Mouse (Mus musculus): ENCODE measurements around the gene Anxa11. TPM values are rescaled to one million over a fixed set of nuclear protein-coding genes. Genes with fewer than 3 reads are reported as not detected.

Anxa11 gene
- polyA plus RNA-seq, 1 experiment from 2014 or later, result 3.1 TPM

DNA sequence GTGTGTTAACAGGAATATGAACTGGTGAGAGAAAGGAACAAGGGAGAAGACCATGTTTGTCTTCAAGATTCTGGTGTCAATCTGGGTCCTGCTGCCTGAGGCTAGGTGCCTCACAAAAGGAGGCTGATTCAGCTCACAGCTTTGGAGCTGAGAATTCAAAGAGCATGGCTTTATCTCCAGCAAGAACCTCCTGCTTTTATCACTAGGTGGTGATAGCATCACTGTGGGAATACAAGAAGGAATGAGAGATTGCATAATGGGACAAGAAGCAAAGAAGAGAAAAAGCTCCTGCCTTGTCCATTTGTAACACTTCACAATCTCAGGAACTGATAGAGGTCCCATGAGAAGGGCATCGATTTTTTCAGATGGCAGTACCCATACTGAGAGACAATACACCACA lies 10.6 kb upstream of the Anxa11 start:
- Histone ChIP-seq H3K4me1 (ENCODE audit: control insufficient read depth, insufficient read depth, low read depth, low read length) (no peaks in the 10 kb centered on the region), H3K9ac (ENCODE audit: low read depth, low read length) (no peak overlapping the region), H3K27ac (ENCODE audit: low read depth, low read length) (no peak overlapping the region), H3K36me3 (ENCODE audit: control insufficient read depth, insufficient read depth, low read length) (no peaks in the 10 kb centered on the region), H3K27me3 (replicated peaks; ENCODE audit: control insufficient read depth, insufficient read depth, low read length) (no peaks in the 10 kb centered on the region), H3K9me3 (ENCODE audit: control insufficient read depth, low read length) (no peaks in the 10 kb centered on the region), H3K4me3 (ENCODE audit: low read length) (no peak overlapping the region), H3K4me2 (ENCODE audit: low read length) (no peak overlapping the region)
- no peak for ATAC-seq
- 65% methylated on average over 1 of the region's 1 CpGs for WGBS

DNA sequence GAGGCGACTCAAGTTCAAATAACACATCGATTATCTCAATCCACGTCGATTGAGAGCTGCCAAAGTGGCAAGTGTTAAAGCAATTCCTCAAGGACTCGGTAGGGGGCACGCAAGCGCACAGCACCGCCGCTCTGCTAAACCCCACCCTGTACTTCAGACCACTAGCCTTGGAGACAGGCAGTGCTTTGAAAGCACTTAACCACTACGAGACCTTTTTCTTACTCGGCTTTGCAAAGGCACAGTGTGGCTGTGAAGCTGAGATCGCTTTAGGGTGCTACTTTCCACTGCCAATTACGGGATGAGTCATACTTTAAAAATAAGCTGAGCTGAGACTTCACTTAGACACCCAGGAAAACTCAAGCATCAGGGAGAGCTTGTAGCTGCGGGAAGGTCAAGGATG lies 9.7 kb upstream of the Anxa11 start:
- no peaks in the 10 kb centered on the region for H3K36me3 ChIP-seq (ENCODE audit: control insufficient read depth, insufficient read depth, low read length)
- H3K4me2 ChIP-seq (ENCODE audit: low read length), result peak overlapping the region; percentile 17; the same call in 1 of the 2 replicates
- ATAC-seq, result 0 out of 2 replicates have a peak, but pooled peaks have one; percentile 34
- no peaks in the 10 kb centered on the region for H3K4me1 ChIP-seq (ENCODE audit: control insufficient read depth, insufficient read depth, low read depth, low read length)
- no peaks in the 10 kb centered on the region for H3K27me3 ChIP-seq (replicated peaks; ENCODE audit: control insufficient read depth, insufficient read depth, low read length)
- H3K4me3 ChIP-seq (ENCODE audit: low read length), result no peak overlapping the region
- H3K9ac ChIP-seq (ENCODE audit: low read depth, low read length), result no peak overlapping the region
- no peaks in the 10 kb centered on the region for H3K9me3 ChIP-seq (ENCODE audit: control insufficient read depth, low read length)
- no peak overlapping the region for H3K27ac ChIP-seq (ENCODE audit: low read depth, low read length)
- WGBS, result 12% methylated on average over 14 of the region's 14 CpGs

DNA sequence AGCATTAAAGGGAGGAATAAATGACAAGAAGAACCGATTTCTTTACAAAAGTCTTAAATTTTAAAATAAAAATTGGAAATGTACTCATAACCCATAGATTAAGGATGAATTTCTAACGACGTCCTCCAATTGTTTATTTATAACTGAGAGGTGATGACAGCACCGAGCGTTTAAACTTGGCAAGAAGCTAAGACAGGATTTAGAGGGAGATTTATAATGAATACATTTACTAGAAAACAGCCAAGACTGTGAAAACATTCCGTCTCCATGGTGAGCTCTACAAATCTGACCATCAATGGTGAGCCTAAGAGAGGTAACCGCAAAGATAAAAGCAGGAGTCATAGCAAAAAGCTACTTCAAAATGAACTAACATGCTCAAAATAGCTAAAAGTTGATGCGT lies 3.5 kb upstream of the Anxa11 start:
- Histone ChIP-seq H3K4me3 (ENCODE audit: low read length) (no peak overlapping the region), H3K27me3 (replicated peaks; ENCODE audit: control insufficient read depth, insufficient read depth, low read length) (peaks cover 9% of the 10 kb centered on the region), H3K9me3 (ENCODE audit: control insufficient read depth, low read length) (no peaks in the 10 kb centered on the region), H3K27ac (ENCODE audit: low read depth, low read length) (no peak overlapping the region), H3K36me3 (ENCODE audit: control insufficient read depth, insufficient read depth, low read length) (no peaks in the 10 kb centered on the region), H3K4me2 (ENCODE audit: low read length) (no peak overlapping the region), H3K4me1 (ENCODE audit: control insufficient read depth, insufficient read depth, low read depth, low read length) (peaks cover 13% of the 10 kb centered on the region), H3K9ac (ENCODE audit: low read depth, low read length) (no peak overlapping the region)
- ATAC-seq, result no peak
- 62% methylated on average over 8 of the region's 8 CpGs for WGBS

DNA sequence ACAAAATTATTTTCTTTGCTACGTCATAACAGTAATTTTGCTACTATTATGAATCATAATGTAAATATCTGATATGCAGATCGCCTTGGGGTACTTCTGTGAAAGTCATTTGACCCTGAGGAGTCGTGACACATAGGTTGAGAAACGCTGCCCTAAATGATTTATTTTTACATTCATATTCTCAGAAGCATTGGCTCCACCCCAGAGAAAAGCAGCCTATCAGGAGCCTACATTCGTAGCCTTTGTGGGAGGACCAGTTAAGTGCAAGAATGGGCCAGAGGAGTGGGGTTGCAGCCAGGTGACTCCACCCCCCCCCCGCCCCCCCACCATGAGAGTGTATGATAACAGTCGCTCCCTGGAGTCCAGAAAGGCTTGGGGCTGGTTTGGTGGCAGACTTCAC lies 2.2 kb upstream of the Anxa11 start:
- H3K9me3 ChIP-seq (ENCODE audit: control insufficient read depth, low read length), result no peaks in the 10 kb centered on the region
- H3K4me2 ChIP-seq (ENCODE audit: low read length), result no peak overlapping the region
- ATAC-seq, result no peak
- H3K4me3 ChIP-seq (ENCODE audit: low read length), result no peak overlapping the region
- H3K27me3 ChIP-seq (replicated peaks; ENCODE audit: control insufficient read depth, insufficient read depth, low read length), result peaks cover 9% of the 10 kb centered on the region
- H3K4me1 ChIP-seq (ENCODE audit: control insufficient read depth, insufficient read depth, low read depth, low read length), result peaks cover 13% of the 10 kb centered on the region
- H3K36me3 ChIP-seq (ENCODE audit: control insufficient read depth, insufficient read depth, low read length), result no peaks in the 10 kb centered on the region
- H3K27ac ChIP-seq (ENCODE audit: low read depth, low read length), result no peak overlapping the region
- no peak overlapping the region for H3K9ac ChIP-seq (ENCODE audit: low read depth, low read length)
- 70% methylated on average over 7 of the region's 7 CpGs for WGBS

DNA sequence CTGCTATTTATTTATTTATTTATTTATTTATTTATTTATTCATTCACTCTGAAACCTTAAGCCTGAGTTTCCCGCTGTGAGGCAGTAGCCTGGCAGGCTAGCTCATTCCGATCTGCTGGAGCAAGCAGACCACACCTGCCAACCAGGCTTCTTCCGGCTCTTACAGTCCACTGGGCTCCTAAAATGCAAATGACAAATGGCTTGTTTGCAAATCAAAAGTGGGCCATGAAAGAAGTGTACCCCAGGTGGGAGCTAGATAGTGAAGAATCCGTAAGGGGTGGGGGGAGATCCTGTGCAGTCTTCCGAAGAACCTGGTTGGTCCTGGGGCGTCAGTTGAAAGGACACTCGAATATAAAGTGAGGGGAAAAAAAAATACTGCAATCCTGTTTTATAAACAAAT lies 995 bp upstream of the Anxa11 start:
- H3K4me2 ChIP-seq (ENCODE audit: low read length), result no peak overlapping the region
- H3K4me1 ChIP-seq (ENCODE audit: control insufficient read depth, insufficient read depth, low read depth, low read length), result peaks cover 13% of the 10 kb centered on the region
- no peak overlapping the region for H3K4me3 ChIP-seq (ENCODE audit: low read length)
- H3K9me3 ChIP-seq (ENCODE audit: control insufficient read depth, low read length), result no peaks in the 10 kb centered on the region
- H3K27me3 ChIP-seq (replicated peaks; ENCODE audit: control insufficient read depth, insufficient read depth, low read length), result peaks cover 9% of the 10 kb centered on the region
- H3K36me3 ChIP-seq (ENCODE audit: control insufficient read depth, insufficient read depth, low read length), result no peaks in the 10 kb centered on the region
- H3K27ac ChIP-seq (ENCODE audit: low read depth, low read length), result no peak overlapping the region
- H3K9ac ChIP-seq (ENCODE audit: low read depth, low read length), result no peak overlapping the region
- 13% methylated on average over 7 of the region's 7 CpGs for WGBS
- ATAC-seq, result no peak

DNA sequence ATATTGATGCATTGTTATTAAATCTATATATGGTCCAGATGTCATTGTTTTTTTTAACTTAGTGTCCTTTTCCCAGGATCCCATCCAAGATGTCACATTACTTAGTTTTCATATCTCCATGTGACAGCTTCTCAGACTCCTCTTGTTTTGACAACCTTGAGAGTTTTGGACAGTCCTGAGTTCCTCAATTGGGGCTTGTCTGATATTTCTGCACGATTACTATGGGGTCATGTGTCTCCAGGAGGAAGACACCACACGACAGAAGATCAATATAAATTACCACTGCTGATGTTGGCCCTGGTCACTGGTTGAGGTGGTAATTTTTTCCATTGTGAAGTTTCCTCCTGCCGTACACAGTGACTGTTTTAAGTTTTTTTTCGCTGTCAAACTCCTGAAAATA lies 377 bp upstream of the Anxa11 start:
- H3K36me3 ChIP-seq (ENCODE audit: control insufficient read depth, insufficient read depth, low read length), result no peaks in the 10 kb centered on the region
- H3K9me3 ChIP-seq (ENCODE audit: control insufficient read depth, low read length), result no peaks in the 10 kb centered on the region
- peak overlapping the region; percentile 98 for H3K4me2 ChIP-seq (ENCODE audit: low read length)
- H3K27ac ChIP-seq (ENCODE audit: low read depth, low read length), result no peak overlapping the region
- WGBS, result 2% methylated on average over 4 of the region's 4 CpGs
- peaks cover 13% of the 10 kb centered on the region for H3K4me1 ChIP-seq (ENCODE audit: control insufficient read depth, insufficient read depth, low read depth, low read length)
- peaks cover 9% of the 10 kb centered on the region for H3K27me3 ChIP-seq (replicated peaks; ENCODE audit: control insufficient read depth, insufficient read depth, low read length)
- H3K9ac ChIP-seq (ENCODE audit: low read depth, low read length), result peak overlapping the region; percentile 55; the same call in 1 of the 2 replicates
- H3K4me3 ChIP-seq (ENCODE audit: low read length), result peak overlapping the region; percentile 55
- ATAC-seq, result no peak

DNA sequence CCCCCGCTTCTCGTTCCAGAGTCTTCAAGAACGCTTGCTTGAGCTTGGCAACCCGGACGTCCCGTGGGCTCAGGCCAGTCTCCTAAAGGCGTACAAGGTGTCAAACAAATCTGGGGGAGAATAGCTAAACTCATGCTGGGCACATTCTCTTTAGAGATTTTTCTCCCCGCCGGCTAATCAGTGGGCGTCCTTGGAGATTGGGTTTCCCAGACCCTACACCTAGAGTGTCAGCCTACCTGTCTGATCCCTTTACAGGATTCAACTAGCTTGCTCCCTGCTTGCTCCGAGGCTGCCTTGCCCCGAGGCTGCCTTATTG lies 690 bp downstream of the Anxa11 start:
- ATAC-seq, result no peak
- WGBS, result 4% methylated on average over 12 of the region's 12 CpGs
- peak overlapping the region; percentile 98 for H3K4me2 ChIP-seq (ENCODE audit: low read length)
- no peaks in the 10 kb centered on the region for H3K36me3 ChIP-seq (ENCODE audit: control insufficient read depth, insufficient read depth, low read length)
- H3K4me3 ChIP-seq (ENCODE audit: low read length), result peak overlapping the region; percentile 55
- peak overlapping the region; percentile 55 for H3K9ac ChIP-seq (ENCODE audit: low read depth, low read length)
- peaks cover 13% of the 10 kb centered on the region for H3K4me1 ChIP-seq (ENCODE audit: control insufficient read depth, insufficient read depth, low read depth, low read length)
- peaks cover 9% of the 10 kb centered on the region for H3K27me3 ChIP-seq (replicated peaks; ENCODE audit: control insufficient read depth, insufficient read depth, low read length)
- H3K27ac ChIP-seq (ENCODE audit: low read depth, low read length), result no peak overlapping the region
- H3K9me3 ChIP-seq (ENCODE audit: control insufficient read depth, low read length), result no peaks in the 10 kb centered on the region

DNA sequence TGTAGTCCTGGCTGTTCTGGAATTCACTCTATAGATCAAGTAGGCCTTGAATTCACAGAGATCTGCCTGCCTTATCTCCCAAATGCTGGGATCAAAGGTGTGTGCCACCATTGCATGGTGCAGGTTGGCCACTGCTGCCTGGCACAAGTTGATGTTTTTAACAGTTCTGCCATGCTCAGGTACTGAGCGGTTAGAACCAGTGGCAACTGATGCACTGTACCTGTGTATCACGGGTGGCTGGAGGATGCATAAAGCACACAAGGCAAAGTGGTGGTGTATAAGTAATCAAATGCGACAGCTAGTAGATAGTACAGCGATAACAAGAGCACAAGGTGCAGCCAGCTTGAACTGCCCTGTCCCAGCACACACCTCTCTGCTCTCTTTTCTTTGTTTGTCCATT lies 2.4 kb downstream of the Anxa11 start:
- ATAC-seq, result no peak
- WGBS, result 97% methylated on average over 4 of the region's 4 CpGs
- Histone ChIP-seq H3K4me3 (ENCODE audit: low read length) (no peak overlapping the region), H3K27ac (ENCODE audit: low read depth, low read length) (no peak overlapping the region), H3K4me2 (ENCODE audit: low read length) (no peak overlapping the region), H3K9me3 (ENCODE audit: control insufficient read depth, low read length) (no peaks in the 10 kb centered on the region), H3K9ac (ENCODE audit: low read depth, low read length) (no peak overlapping the region), H3K27me3 (replicated peaks; ENCODE audit: control insufficient read depth, insufficient read depth, low read length) (peaks cover 9% of the 10 kb centered on the region), H3K4me1 (ENCODE audit: control insufficient read depth, insufficient read depth, low read depth, low read length) (peaks cover 13% of the 10 kb centered on the region), H3K36me3 (ENCODE audit: control insufficient read depth, insufficient read depth, low read length) (no peaks in the 10 kb centered on the region)

DNA sequence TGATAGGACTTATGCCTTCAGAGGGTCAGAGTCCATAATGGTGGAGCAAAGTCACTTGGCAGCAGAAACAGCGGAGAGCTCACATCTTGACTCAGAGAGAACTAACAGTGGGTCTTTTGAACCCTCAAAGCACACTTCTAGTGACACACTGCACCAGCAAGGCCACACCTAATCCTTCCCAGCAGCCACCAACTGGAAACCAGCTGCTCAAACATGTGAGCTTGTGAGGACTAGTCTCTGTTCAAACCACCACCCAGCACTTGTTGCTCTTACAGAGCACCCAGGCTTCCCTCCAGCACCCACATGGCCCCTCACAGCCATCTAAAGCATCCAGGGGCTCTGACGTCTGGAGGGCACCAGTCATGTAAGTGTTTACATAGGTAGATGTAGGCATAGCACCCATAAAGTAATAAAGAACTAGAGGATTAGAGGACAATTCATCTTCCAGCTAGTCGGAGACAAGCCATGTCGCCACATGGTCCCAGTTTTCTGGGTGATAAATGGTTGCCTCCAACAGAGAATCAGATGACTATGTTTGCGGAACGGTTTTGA lies 4.0 kb downstream of the Anxa11 start:
- H3K27me3 ChIP-seq (replicated peaks; ENCODE audit: control insufficient read depth, insufficient read depth, low read length), result peaks cover 5% of the 10 kb centered on the region
- peaks cover 13% of the 10 kb centered on the region for H3K4me1 ChIP-seq (ENCODE audit: control insufficient read depth, insufficient read depth, low read depth, low read length)
- H3K4me2 ChIP-seq (ENCODE audit: low read length), result no peak overlapping the region
- no peaks in the 10 kb centered on the region for H3K9me3 ChIP-seq (ENCODE audit: control insufficient read depth, low read length)
- no peak for ATAC-seq
- no peak overlapping the region for H3K4me3 ChIP-seq (ENCODE audit: low read length)
- H3K36me3 ChIP-seq (ENCODE audit: control insufficient read depth, insufficient read depth, low read length), result no peaks in the 10 kb centered on the region
- WGBS, result 87% methylated on average over 6 of the region's 6 CpGs
- H3K27ac ChIP-seq (ENCODE audit: low read depth, low read length), result no peak overlapping the region
- no peak overlapping the region for H3K9ac ChIP-seq (ENCODE audit: low read depth, low read length)

DNA sequence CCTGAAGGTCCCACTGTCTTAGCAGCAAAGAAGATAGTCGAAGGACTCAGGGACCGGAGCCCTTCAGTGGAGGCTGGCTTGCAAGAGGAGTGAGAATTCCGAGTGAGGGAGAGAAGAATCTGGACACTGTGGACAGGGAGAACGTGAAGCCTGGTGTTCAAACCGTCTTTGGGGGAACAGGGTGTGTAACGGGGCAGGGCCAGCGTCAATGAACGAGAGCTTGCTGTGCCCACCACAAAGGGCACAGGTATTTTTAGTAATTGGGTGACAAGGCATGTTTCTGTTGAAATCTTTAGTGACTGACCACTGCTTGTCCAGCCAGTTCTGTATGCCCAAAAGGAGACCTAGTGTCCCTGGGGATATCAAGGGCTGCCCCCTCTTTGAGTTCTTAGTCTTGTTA lies 4.6 kb downstream of the Anxa11 start:
- no peaks in the 10 kb centered on the region for H3K36me3 ChIP-seq (ENCODE audit: control insufficient read depth, insufficient read depth, low read length)
- H3K4me2 ChIP-seq (ENCODE audit: low read length), result no peak overlapping the region
- no peak overlapping the region for H3K9ac ChIP-seq (ENCODE audit: low read depth, low read length)
- H3K27ac ChIP-seq (ENCODE audit: low read depth, low read length), result no peak overlapping the region
- peaks cover 13% of the 10 kb centered on the region for H3K4me1 ChIP-seq (ENCODE audit: control insufficient read depth, insufficient read depth, low read depth, low read length)
- no peaks in the 10 kb centered on the region for H3K9me3 ChIP-seq (ENCODE audit: control insufficient read depth, low read length)
- H3K4me3 ChIP-seq (ENCODE audit: low read length), result no peak overlapping the region
- no peak for ATAC-seq
- peaks cover 5% of the 10 kb centered on the region for H3K27me3 ChIP-seq (replicated peaks; ENCODE audit: control insufficient read depth, insufficient read depth, low read length)
- WGBS, result 91% methylated on average over 8 of the region's 8 CpGs

All from hindbrain, embryonic 16.5 days (tissue).